Mouse (Mus musculus) T-helper 1 cell (primary cell): ENCODE results near the gene Cdca8.

Experiments used
- in situ Hi-C: fragments of 300-600 bp; cut with MboI, MseI; formaldehyde crosslinking; loops from one replicate; pipeline ENCODE4 v1.15.1; 2025; ENCODE audit warnings: high pct_unique_total_duplicates

The Cdca8 gene

GRCm38 (mm10) chr4:124957284-124957683, 18.2 kb upstream of the Cdca8 start:
- in situ Hi-C loops = no loop called here

- in situ Hi-C loops = no loop called here
Measured at GRCm38 (mm10) chr4:124953546-124953945, 14.4 kb upstream of the Cdca8 start.

- in situ Hi-C loops = no loop called here
Measured at GRCm38 (mm10) chr4:124951036-124951433, 11.9 kb upstream of the Cdca8 start.

- in situ Hi-C loops = no loop called here
Measured at GRCm38 (mm10) chr4:124950181-124951035, 11.3 kb upstream of the Cdca8 start.

GRCm38 (mm10) chr4:124949488-124949887, 10.4 kb upstream of the Cdca8 start:
- in situ Hi-C loops = no loop called here

- in situ Hi-C loops = loop anchor here (5.0 kb wide), 2 partner anchors 117 to 152 kb away; no protein-coding TSS in a partner anchor
Measured at GRCm38 (mm10) chr4:124944961-124945360, 5.8 kb upstream of the Cdca8 start.

- in situ Hi-C loops = loop anchor here (5.0 kb wide), 2 partner anchors 119 to 154 kb away; no protein-coding TSS in a partner anchor
Measured at GRCm38 (mm10) chr4:124943781-124944180, 4.7 kb upstream of the Cdca8 start.

GRCm38 (mm10) chr4:124943022-124943421, 3.9 kb upstream of the Cdca8 start:
- in situ Hi-C loops = loop anchor here (5.0 kb wide), 2 partner anchors 119 to 154 kb away; no protein-coding TSS in a partner anchor

- in situ Hi-C loops = no loop called here
Measured at GRCm38 (mm10) chr4:124936613-124937471, 2.3 kb downstream of the Cdca8 start, which contains the start of gene 9930104L06Rik. TSS of gene 9930104L06Rik (plus strand) at chr4:124937048.

- in situ Hi-C loops = no loop called here
Measured at GRCm38 (mm10) chr4:124928102-124928501, 11.0 kb downstream of the Cdca8 start.

- in situ Hi-C loops = no loop called here
Measured at GRCm38 (mm10) chr4:124905971-124906822, 32.9 kb downstream of the Cdca8 start.

- in situ Hi-C loops = no loop called here
Measured at GRCm38 (mm10) chr4:124905417-124905816, 33.7 kb downstream of the Cdca8 start.

GRCm38 (mm10) chr4:124899906-124900305, 39.2 kb downstream of the Cdca8 start:
- in situ Hi-C loops = loop anchor here (5.0 kb wide), 1 partner anchor 787 kb away; no protein-coding TSS in a partner anchor

- in situ Hi-C loops = loop anchor here (5.0 kb wide), 1 partner anchor 789 kb away; no protein-coding TSS in a partner anchor
Measured at GRCm38 (mm10) chr4:124898428-124898827, 40.7 kb downstream of the Cdca8 start.

GRCm38 (mm10) chr4:124894508-124895428, 44.3 kb downstream of the Cdca8 start:
- in situ Hi-C loops = loop anchor here (5.0 kb wide), 1 partner anchor 793 kb away; no protein-coding TSS in a partner anchor

- in situ Hi-C loops = no loop called here
Measured at GRCm38 (mm10) chr4:124893769-124894168, 45.3 kb downstream of the Cdca8 start.

GRCm38 (mm10) chr4:124890831-124891230, 48.3 kb downstream of the Cdca8 start:
- in situ Hi-C loops = no loop called here

- in situ Hi-C loops = loop anchor here (10.0 kb wide), 1 partner anchor 1105 kb away; no protein-coding TSS in a partner anchor
Measured at GRCm38 (mm10) chr4:124889935-124890334, 49.2 kb downstream of the Cdca8 start.

GRCm38 (mm10) chr4:124888702-124889101, 50.4 kb downstream of the Cdca8 start:
- in situ Hi-C loops = loop anchor here (10.0 kb wide), 1 partner anchor 1106 kb away; no protein-coding TSS in a partner anchor
